ENCODE assay signal across 8 mouse cellular contexts in the genomic region with DNA sequence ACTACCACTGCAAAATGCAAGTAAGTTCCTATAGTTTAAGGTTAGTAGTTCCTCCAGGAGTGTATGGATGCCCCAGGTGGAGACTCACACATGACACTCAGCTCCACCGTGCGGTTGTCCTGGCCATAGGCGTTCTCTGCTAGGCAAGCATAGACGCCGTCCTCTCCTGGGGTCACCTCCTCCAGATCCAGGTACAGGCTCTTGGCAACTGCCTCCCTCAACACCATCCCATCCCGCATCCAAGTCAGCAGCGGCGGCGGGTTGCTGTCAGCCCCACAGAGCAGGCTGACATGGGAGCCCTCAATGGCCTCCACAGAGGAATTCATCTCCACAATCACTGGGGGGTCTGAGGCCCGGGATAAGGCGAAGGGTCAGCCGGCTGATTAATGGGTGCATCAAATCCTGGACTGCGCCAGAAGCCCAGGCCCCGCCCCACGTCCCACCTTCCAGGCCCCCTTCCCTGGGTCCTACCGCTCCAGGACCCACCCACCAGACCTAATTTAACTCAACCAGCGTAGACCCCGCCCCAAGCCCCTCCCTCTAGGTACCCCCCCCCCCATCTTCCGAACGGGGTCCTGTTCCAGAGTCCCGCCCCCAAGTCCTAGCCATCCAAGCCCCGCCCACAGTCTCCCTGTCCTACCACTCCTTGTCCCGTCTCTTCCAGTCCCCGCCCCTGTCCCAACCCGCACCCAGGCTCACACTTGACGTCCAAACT. TPM values are rescaled to one million over a fixed set of nuclear protein-coding genes. Genes with fewer than 3 reads are reported as not detected.
DNase-seq lines count a peak whose midpoint lies in the region; ATAC-seq lines count a peak whose summit lies in the region.

No protein-coding gene starts in this region.

- no peaks in the 10 kb centered on the region for H3K27me3 ChIP-seq in hindbrain, embryonic 16.5 days (replicated peaks; ENCODE audit: control insufficient read depth, insufficient read depth, low read length)
- peaks cover 5% of the 10 kb centered on the region; the same call in 1 of the 2 replicates for H3K27me3 ChIP-seq in lung, embryonic 15.5 days
- H3K27me3 ChIP-seq in stomach, embryonic 15.5 days (replicated peaks) = no peaks in the 10 kb centered on the region

- no peak overlapping the region for H3K27ac ChIP-seq in brown adipose tissue, adult 24 weeks (replicated peaks; ENCODE audit: low read depth, low read length)
- no peak overlapping the region for H3K27ac ChIP-seq in hindbrain, embryonic 16.5 days (ENCODE audit: low read depth, low read length)
- H3K27ac ChIP-seq in lung, embryonic 15.5 days = no peak overlapping the region
- H3K27ac ChIP-seq in stomach, embryonic 15.5 days = no peak overlapping the region

- H3K4me3 ChIP-seq in brown adipose tissue, adult 24 weeks (ENCODE audit: insufficient read depth, low read depth, low read length) = 0 out of 2 replicates have a peak overlapping the region, but pooled peaks have one; percentile 12
- peak overlapping the region; percentile 26 for H3K4me3 ChIP-seq in hindbrain, embryonic 16.5 days (ENCODE audit: low read length)
- H3K4me3 ChIP-seq in lung, embryonic 15.5 days = peak overlapping the region; percentile 21
- peak overlapping the region; percentile 17 for H3K4me3 ChIP-seq in stomach, embryonic 15.5 days (replicated peaks)

- WGBS in hindbrain, embryonic 16.5 days = 3% methylated on average over 21 of the region's 26 CpGs
- WGBS in lung, embryonic 15.5 days = 2% methylated on average over 26 of the region's 26 CpGs
- 2% methylated on average over 25 of the region's 26 CpGs for WGBS in stomach, embryonic 15.5 days

- H3K4me1 ChIP-seq in brown adipose tissue, adult 24 weeks (ENCODE audit: control insufficient read depth, insufficient read depth, insufficient read length, low read length) = peaks cover 3% of the 10 kb centered on the region; the same call in 1 of the 2 replicates
- H3K4me1 ChIP-seq in hindbrain, embryonic 16.5 days (ENCODE audit: control insufficient read depth, insufficient read depth, low read depth, low read length) = 0 out of 2 replicates have a peak, but pooled peaks cover 2% of the 10 kb centered on the region
- H3K4me1 ChIP-seq in lung, embryonic 15.5 days = peaks cover 9% of the 10 kb centered on the region
- peaks cover 9% of the 10 kb centered on the region; the same call in 1 of the 2 replicates for H3K4me1 ChIP-seq in stomach, embryonic 15.5 days

- peak overlapping the region; percentile 51 for H3K4me2 ChIP-seq in hindbrain, embryonic 16.5 days (ENCODE audit: low read length)
- H3K4me2 ChIP-seq in lung, embryonic 15.5 days = peak overlapping the region; percentile 57
- H3K4me2 ChIP-seq in stomach, embryonic 15.5 days = peak overlapping the region; percentile 52

- intact Hi-C loops in left cerebral cortex, postnatal 14 days (cut with DNase I) = no loop called here

- peak; percentile 72 for DNase-seq in ES-CJ7 (ENCODE audit: low read depth, low spot score)
- DNase-seq in left cerebral cortex, postnatal 14 days (ENCODE audit: low spot score in 2 of 2) = no peak
- no peak for DNase-seq in spleen, postnatal 10 days (ENCODE audit: low spot score in 2 of 2)

- no peaks in the 10 kb centered on the region for H3K36me3 ChIP-seq in hindbrain, embryonic 16.5 days (ENCODE audit: control insufficient read depth, insufficient read depth, low read length)
- no peaks in the 10 kb centered on the region for H3K36me3 ChIP-seq in lung, embryonic 15.5 days
- H3K36me3 ChIP-seq in stomach, embryonic 15.5 days = no peaks in the 10 kb centered on the region

- peak overlapping the region; percentile 44 for H3K9ac ChIP-seq in hindbrain, embryonic 16.5 days (ENCODE audit: low read depth, low read length)
- no peak overlapping the region for H3K9ac ChIP-seq in lung, embryonic 15.5 days
- H3K9ac ChIP-seq in stomach, embryonic 15.5 days = no peak overlapping the region

- no peaks in the 10 kb centered on the region for H3K9me3 ChIP-seq in hindbrain, embryonic 16.5 days (ENCODE audit: control insufficient read depth, low read length)
- no peaks in the 10 kb centered on the region for H3K9me3 ChIP-seq in lung, embryonic 15.5 days
- no peaks in the 10 kb centered on the region for H3K9me3 ChIP-seq in stomach, embryonic 15.5 days

- ATAC-seq in hindbrain, embryonic 16.5 days = peak; percentile 61
- ATAC-seq in lung, embryonic 15.5 days (ENCODE audit: borderline replicate concordance, extremely low read depth, low FRiP score, low TSS enrichment) = peak; percentile 62
- peak; percentile 78 for ATAC-seq in stomach, embryonic 15.5 days (ENCODE audit: insufficient read depth, low FRiP score, low read depth)
- no peak for ATAC-seq in inflammation-experienced regulatory T-cells, adult 6 months

RNA-seq across cellular contexts. Expression of a gene that starts 6.2 kb away (rescaled TPM):
- polyA plus RNA-seq in brown adipose tissue, adult 24 weeks (2012; ENCODE audit: insufficient read depth, insufficient read length, missing spikeins) = not detected in 2 replicates
- polyA plus RNA-seq in hindbrain, embryonic 16.5 days (2015; fragmentation: Nextera tagmentation; extraction: Ambion mirVana) = 5.3 and 5.8 TPM in 2 replicates
- polyA plus RNA-seq in lung, embryonic 15.5 days (2015; fragmentation: Nextera tagmentation; extraction: Ambion mirVana) = 0.32 and 0.34 TPM in 2 replicates
- 0.31 and 0.48 TPM in 2 replicates for polyA plus RNA-seq in stomach, embryonic 15.5 days (2015; fragmentation: Nextera tagmentation; extraction: Ambion mirVana)
- polyA plus RNA-seq in inflammation-experienced regulatory T-cells, adult 6 months (2017; shearing (Covaris generic)) = not detected
- total RNA-seq in left cerebral cortex, postnatal 14 days (2021) = 100 to 1,000 TPM; 112 to 195 TPM

RNA-seq across cellular contexts. Expression of a gene that starts 16.0 kb away (rescaled TPM):
- not detected in 2 replicates for polyA plus RNA-seq in brown adipose tissue, adult 24 weeks (2012; ENCODE audit: insufficient read depth, insufficient read length, missing spikeins)
- polyA plus RNA-seq in hindbrain, embryonic 16.5 days (2015; fragmentation: Nextera tagmentation; extraction: Ambion mirVana) = 0.44 TPM in 1 of 2 replicates, not detected in the other
- polyA plus RNA-seq in lung, embryonic 15.5 days (2015; fragmentation: Nextera tagmentation; extraction: Ambion mirVana) = not detected in 2 replicates
- 0.62 TPM in 1 of 2 replicates, not detected in the other for polyA plus RNA-seq in stomach, embryonic 15.5 days (2015; fragmentation: Nextera tagmentation; extraction: Ambion mirVana)
- not detected for polyA plus RNA-seq in inflammation-experienced regulatory T-cells, adult 6 months (2017; shearing (Covaris generic))
- total RNA-seq in left cerebral cortex, postnatal 14 days (2021) = not detected

RNA-seq across cellular contexts. Expression of a gene that starts 28.3 kb away (rescaled TPM):
- polyA plus RNA-seq in brown adipose tissue, adult 24 weeks (2012; ENCODE audit: insufficient read depth, insufficient read length, missing spikeins) = 0.40 and 0.88 TPM in 2 replicates
- 0.26 TPM in 1 of 2 replicates, not detected in the other for polyA plus RNA-seq in hindbrain, embryonic 16.5 days (2015; fragmentation: Nextera tagmentation; extraction: Ambion mirVana)
- 0.05 TPM in 1 of 2 replicates, not detected in the other for polyA plus RNA-seq in lung, embryonic 15.5 days (2015; fragmentation: Nextera tagmentation; extraction: Ambion mirVana)
- polyA plus RNA-seq in stomach, embryonic 15.5 days (2015; fragmentation: Nextera tagmentation; extraction: Ambion mirVana) = 0.15 and 0.22 TPM in 2 replicates
- 10 to 100 TPM; 10.5 to 17.5 (median 12.3) TPM for polyA plus RNA-seq in inflammation-experienced regulatory T-cells, adult 6 months (2017; shearing (Covaris generic))
- total RNA-seq in left cerebral cortex, postnatal 14 days (2021) = not detected

RNA-seq across cellular contexts. Expression of a gene that starts 35.4 kb away (rescaled TPM):
- 4.4 TPM in 1 of 2 replicates, not detected in the other for polyA plus RNA-seq in brown adipose tissue, adult 24 weeks (2012; ENCODE audit: insufficient read depth, insufficient read length, missing spikeins)
- polyA plus RNA-seq in hindbrain, embryonic 16.5 days (2015; fragmentation: Nextera tagmentation; extraction: Ambion mirVana) = not detected in 2 replicates
- 0.78 TPM in 1 of 2 replicates, not detected in the other for polyA plus RNA-seq in lung, embryonic 15.5 days (2015; fragmentation: Nextera tagmentation; extraction: Ambion mirVana)
- 0.39 and 1.8 TPM in 2 replicates for polyA plus RNA-seq in stomach, embryonic 15.5 days (2015; fragmentation: Nextera tagmentation; extraction: Ambion mirVana)
- polyA plus RNA-seq in inflammation-experienced regulatory T-cells, adult 6 months (2017; shearing (Covaris generic)) = not detected
- total RNA-seq in left cerebral cortex, postnatal 14 days (2021) = not detected

RNA-seq across cellular contexts. Expression of a gene that starts 47.1 kb away (rescaled TPM):
- not detected in 2 replicates for polyA plus RNA-seq in brown adipose tissue, adult 24 weeks (2012; ENCODE audit: insufficient read depth, insufficient read length, missing spikeins)
- 0.06 TPM in 1 of 2 replicates, not detected in the other for polyA plus RNA-seq in hindbrain, embryonic 16.5 days (2015; fragmentation: Nextera tagmentation; extraction: Ambion mirVana)
- polyA plus RNA-seq in lung, embryonic 15.5 days (2015; fragmentation: Nextera tagmentation; extraction: Ambion mirVana) = not detected in 2 replicates
- 0.26 and 0.30 TPM in 2 replicates for polyA plus RNA-seq in stomach, embryonic 15.5 days (2015; fragmentation: Nextera tagmentation; extraction: Ambion mirVana)
- polyA plus RNA-seq in inflammation-experienced regulatory T-cells, adult 6 months (2017; shearing (Covaris generic)) = under 1 TPM in 2 of 3 experiments, not detected in 1; 0.17 to 0.20 TPM
- total RNA-seq in left cerebral cortex, postnatal 14 days (2021) = not detected
